Mouse (Mus musculus) frontal cortex, postnatal 25 days (tissue): ENCODE measurements around the gene Arg1.
A peak's percentile ranks its signal among the peaks of the same experiment; 100 is the strongest.

Experiments
- DNase-seq, 2 experiments: peaks; one replicate each; pipeline ENCODE4 v3.0.0; 2022; ENCODE audit warnings: low spot score in 2 of 2

The Arg1 gene

GRCm38 (mm10) chr10:24912576-24912975 is 14.7 kb downstream of the Arg1 start:
- DNase-seq, result no peak

DNA sequence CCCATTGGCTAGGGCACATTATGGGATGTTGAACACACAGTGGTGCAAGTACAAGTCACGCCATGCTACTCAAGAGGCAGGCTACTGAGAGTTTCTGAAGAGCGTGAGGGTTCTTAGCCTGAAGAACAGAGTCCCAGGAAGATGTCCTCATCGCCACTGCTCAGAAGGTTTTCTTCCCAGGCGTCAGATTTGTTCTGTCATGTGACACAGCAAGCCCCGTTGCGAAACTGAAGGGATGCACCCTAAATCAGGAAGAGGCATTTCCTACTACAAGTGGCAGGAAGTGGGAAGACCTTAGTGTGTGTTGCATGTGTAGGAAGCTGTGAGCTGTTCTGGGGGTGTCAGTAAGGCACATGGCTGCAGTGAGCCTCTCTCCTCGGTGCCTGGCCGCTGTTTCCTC is 16.1 kb downstream of the Arg1 start:
- no peak for DNase-seq

DNA sequence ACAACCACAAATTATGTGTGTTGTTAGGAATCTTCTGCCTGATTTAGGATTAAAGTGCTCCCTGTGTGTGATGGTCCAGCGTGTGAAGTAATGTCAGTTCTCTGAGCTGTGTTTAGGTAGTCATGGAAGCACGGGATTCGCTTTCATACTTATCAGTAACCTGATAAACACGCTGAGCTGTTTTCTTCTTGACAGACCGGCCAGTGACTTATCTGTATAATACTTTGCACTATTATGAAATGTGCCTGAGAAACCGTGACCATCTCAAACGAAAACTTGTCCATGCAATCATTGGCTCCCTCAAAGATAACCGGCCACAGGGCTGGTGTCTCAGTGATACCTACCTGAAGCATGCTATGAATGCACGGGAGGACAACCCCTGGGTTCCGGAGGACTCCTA is 21.7 kb downstream of the Arg1 start:
- no peak for DNase-seq

DNA sequence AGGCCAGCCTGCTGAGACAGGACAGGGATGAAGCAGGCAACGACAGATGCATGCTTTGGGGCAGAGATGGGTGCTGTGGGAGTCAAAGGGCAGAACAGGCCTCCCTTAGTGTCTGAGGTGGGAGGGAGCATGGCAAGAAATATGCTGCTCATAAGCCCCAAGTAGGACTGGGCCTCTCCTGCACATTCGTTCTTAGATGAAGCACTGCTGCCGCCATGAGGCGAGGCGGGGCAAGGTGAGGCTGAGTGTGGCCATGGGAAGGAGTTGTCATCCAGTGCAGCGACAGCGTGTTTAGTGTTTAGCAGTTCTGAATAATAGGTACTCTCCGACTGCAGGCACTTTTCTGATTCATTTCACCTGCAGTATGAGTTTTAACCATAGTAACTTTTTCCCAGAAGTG is 31.4 kb downstream of the Arg1 start:
- no peak for DNase-seq

- no peak for DNase-seq
Measured at GRCm38 (mm10) chr10:24888343-24888742, 38.9 kb downstream of the Arg1 start.

- no peak for DNase-seq
Measured at GRCm38 (mm10) chr10:24886008-24886407, 41.3 kb downstream of the Arg1 start.

DNA sequence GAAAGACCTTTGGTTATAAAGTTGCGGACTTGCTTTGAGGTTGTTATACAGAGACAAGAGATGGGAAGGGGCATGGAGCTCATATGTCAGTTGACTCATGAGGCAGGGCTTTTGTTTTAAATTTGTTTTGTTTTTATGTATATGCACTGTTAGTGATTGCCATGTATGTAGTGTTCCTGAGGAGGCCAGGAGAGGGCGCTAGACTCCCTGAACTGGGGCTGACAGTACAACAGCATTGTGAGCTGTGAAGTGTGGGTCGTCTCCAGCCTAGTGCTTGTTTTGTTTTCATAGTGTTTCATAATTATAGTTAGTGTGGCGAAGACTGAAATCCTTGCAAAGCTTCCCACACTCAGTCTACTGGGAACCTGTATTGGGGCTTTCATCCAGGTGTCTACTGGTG is 53.7 kb downstream of the Arg1 start:
- DNase-seq, result no peak

- peak; percentile 99 for DNase-seq
Measured at GRCm38 (mm10) chr10:24869760-24870290, 57.5 kb downstream of the Arg1 start, which contains the start of gene Med23. Gene Med23, plus strand, starts transcription at chr10:24869986.
